Mouse (Mus musculus) heart, embryonic 10.5 days (tissue): ENCODE measurements around the gene Padi3. TPM values are rescaled to one million over a fixed set of nuclear protein-coding genes. Genes with fewer than 3 reads are reported as not detected.
A peak's percentile ranks its signal among the peaks of the same experiment; 100 is the strongest.

Experiments
- DNase-seq: peaks from one replicate; pipeline ENCODE4 v3.0.0-alpha.2; 2017; ENCODE audit warnings: low spot score
- H3K27ac ChIP-seq: fragments of 300-500 bp; sonication (generic); 2 replicates; pipeline ENCODE4 v1.5.1; 2016; ENCODE audit warnings: mild to moderate bottlenecking
- H3K27me3 ChIP-seq: fragments of 300-500 bp; sonication (generic); 2 replicates; pipeline ENCODE4 v1.6.1; 2016; ENCODE audit warnings: mild to moderate bottlenecking; ENCODE audit not compliant: poor library complexity, insufficient read depth, severe bottlenecking
- H3K36me3 ChIP-seq: fragments of 300-500 bp; sonication (generic); 2 replicates; pipeline ENCODE4 v1.6.1; 2016; ENCODE audit warnings: mild to moderate bottlenecking, moderate library complexity
- H3K4me1 ChIP-seq: fragments of 300-500 bp; sonication (generic); 2 replicates; pipeline ENCODE4 v1.6.1; 2016; ENCODE audit warnings: mild to moderate bottlenecking
- H3K4me3 ChIP-seq: fragments of 300-500 bp; sonication (generic); 2 replicates; pipeline ENCODE4 v1.5.1; 2016; ENCODE audit warnings: mild to moderate bottlenecking, moderate library complexity
- H3K9me3 ChIP-seq: fragments of 300-500 bp; sonication (generic); 2 replicates; pipeline ENCODE4 v1.6.1; 2016; ENCODE audit warnings: mild to moderate bottlenecking, moderate library complexity
- WGBS: fragments of 180-500 bp; shearing (Covaris S2); methylation state at CpG from one replicate; pipeline ENCODE4 v1.1.7; 2016; 5-methylcytosine and 5-hydroxymethylcytosine counted together
- polyA plus RNA-seq: library from polyadenylated mRNA; unstranded; fragments of >200 nt; fragmentation: Nextera tagmentation; extraction: Ambion mirVana; gene quantifications from 2 replicates; pipeline ENCODE4 v1.2.1, GENCODE M21; 2016

The Padi3 gene
- polyA plus RNA-seq, 1 experiment from 2014 or later: 0.87 TPM

- Histone ChIP-seq H3K27me3 (peaks cover 23% of the 10 kb centered on the region; the same call in 1 of the 2 replicates), H3K4me3 (peak overlapping the region; percentile 48), H3K27ac (peak overlapping the region; percentile 70), H3K36me3 (no peaks in the 10 kb centered on the region), H3K9me3 (no peaks in the 10 kb centered on the region), H3K4me1 (peaks cover 22% of the 10 kb centered on the region)
- 12% methylated on average over 13 of the region's 13 CpGs for WGBS
- no peak for DNase-seq
Measured at GRCm38 (mm10) chr4:140770433-140770832, 40.0 kb downstream of the Padi3 start.

DNA sequence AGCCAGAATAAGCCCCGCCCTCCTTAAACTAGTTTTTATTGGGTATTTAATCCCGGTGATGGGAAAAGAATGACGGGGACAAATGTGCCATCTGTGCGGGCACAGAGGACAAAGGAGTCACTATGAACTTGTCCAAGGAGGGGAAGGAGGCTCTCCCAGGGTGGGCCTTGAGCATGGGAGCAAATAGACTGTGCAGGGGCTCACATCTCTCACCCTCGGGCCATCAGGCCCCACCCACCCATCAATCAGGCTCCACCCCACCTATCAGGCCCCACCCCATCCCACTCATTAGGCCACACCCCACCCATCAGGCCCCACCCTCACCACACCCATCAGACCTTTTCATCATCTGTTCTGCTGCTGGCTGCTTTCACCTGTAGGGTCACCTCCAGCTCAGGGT, 41.5 kb downstream of the Padi3 start:
- no peak overlapping the region for H3K4me3 ChIP-seq
- peaks cover 19% of the 10 kb centered on the region for H3K4me1 ChIP-seq
- no peak overlapping the region for H3K27ac ChIP-seq
- no peak for DNase-seq
- H3K27me3 ChIP-seq: peaks cover 23% of the 10 kb centered on the region; the same call in 1 of the 2 replicates
- 81% methylated on average over 5 of the region's 5 CpGs for WGBS
- H3K9me3 ChIP-seq: no peaks in the 10 kb centered on the region
- no peaks in the 10 kb centered on the region for H3K36me3 ChIP-seq

DNA sequence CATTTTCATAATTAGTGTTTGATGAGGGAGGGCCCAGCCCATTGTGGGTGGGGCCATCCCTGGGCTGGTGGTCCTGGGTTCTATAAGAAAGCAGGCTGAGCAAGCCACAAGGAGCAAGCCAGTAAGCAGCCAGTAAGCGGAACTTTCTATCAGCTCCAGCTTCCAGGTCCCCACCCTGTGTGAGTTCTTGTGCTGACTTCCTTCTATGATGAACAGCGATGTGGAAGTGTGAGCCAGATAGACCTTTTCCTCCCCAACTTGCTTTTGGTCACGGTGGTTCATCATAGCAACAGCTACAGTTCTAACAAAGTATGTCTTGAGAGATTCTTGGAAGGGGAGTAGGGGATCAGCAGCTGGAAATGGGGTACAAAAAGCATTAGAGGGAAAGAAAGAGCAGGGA, 44.5 kb downstream of the Padi3 start:
- Histone ChIP-seq H3K4me1 (peaks cover 18% of the 10 kb centered on the region), H3K27ac (no peak overlapping the region), H3K36me3 (no peaks in the 10 kb centered on the region), H3K4me3 (no peak overlapping the region), H3K9me3 (no peaks in the 10 kb centered on the region), H3K27me3 (peaks cover 18% of the 10 kb centered on the region; the same call in 1 of the 2 replicates)
- DNase-seq: no peak
- WGBS: 68% methylated on average over 3 of the region's 3 CpGs

DNA sequence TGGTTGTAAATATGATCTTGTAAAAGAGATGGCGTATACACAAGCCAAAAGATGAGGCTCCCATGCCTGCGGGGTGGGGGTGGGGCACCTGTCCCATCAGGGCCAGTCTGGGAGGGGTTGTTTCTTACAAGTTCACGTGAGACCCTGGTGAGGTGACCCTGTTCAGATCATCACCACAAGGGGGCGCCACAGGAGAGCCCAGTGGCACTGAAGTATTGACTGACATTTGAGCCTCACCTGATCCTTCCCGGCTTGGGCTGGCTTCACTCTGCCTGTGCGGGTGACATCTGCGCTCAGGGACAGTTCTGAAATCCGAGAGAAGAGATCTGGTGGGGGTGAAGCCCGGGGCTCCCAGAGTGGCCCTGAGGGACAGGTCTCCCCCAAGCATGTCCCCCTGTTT, 47.3 kb downstream of the Padi3 start:
- no peaks in the 10 kb centered on the region for H3K9me3 ChIP-seq
- peaks cover 15% of the 10 kb centered on the region; the same call in 1 of the 2 replicates for H3K27me3 ChIP-seq
- H3K4me3 ChIP-seq: no peak overlapping the region
- H3K27ac ChIP-seq: no peak overlapping the region
- peaks cover 12% of the 10 kb centered on the region for H3K4me1 ChIP-seq
- WGBS: 14% methylated on average over 9 of the region's 9 CpGs
- no peaks in the 10 kb centered on the region for H3K36me3 ChIP-seq
- peak; percentile 88 for DNase-seq

- peaks cover 27% of the 10 kb centered on the region for H3K4me1 ChIP-seq
- no peak overlapping the region for H3K4me3 ChIP-seq
- H3K36me3 ChIP-seq: no peaks in the 10 kb centered on the region
- DNase-seq: no peak
- H3K27me3 ChIP-seq: peaks cover 8% of the 10 kb centered on the region; the same call in 1 of the 2 replicates
- H3K27ac ChIP-seq: no peak overlapping the region
- no peaks in the 10 kb centered on the region for H3K9me3 ChIP-seq
- WGBS: 74% methylated on average over 7 of the region's 7 CpGs
Measured at GRCm38 (mm10) chr4:140761601-140762000, 48.8 kb downstream of the Padi3 start.

DNA sequence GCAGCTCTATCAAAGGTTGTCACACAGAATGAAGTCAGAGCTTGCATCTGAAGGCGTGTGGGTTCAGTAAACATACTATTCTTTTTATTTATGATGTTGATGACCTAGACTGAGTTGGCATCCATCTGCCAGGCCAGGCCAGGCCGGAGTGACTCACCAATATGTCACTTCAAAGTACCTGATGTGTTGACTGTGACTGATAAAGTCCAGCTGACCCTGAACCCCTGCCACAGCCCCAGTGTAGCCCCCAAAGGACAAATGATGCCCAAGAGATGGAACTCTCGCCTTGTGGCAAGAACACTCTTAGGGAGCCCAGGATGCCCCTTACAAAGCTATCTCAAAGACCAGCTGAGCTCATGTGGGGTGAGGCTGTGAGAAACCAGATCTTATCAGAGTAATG, 54.6 kb downstream of the Padi3 start:
- H3K27me3 ChIP-seq: peaks cover 16% of the 10 kb centered on the region; the same call in 1 of the 2 replicates
- no peaks in the 10 kb centered on the region for H3K9me3 ChIP-seq
- no peak for DNase-seq
- no peak overlapping the region for H3K4me3 ChIP-seq
- no peaks in the 10 kb centered on the region for H3K36me3 ChIP-seq
- 72% methylated on average over 3 of the region's 3 CpGs for WGBS
- H3K27ac ChIP-seq: no peak overlapping the region
- peaks cover 35% of the 10 kb centered on the region for H3K4me1 ChIP-seq

- no peak for DNase-seq
- H3K4me1 ChIP-seq: peaks cover 48% of the 10 kb centered on the region
- H3K27ac ChIP-seq: peak overlapping the region; percentile 78
- H3K9me3 ChIP-seq: no peaks in the 10 kb centered on the region
- 41% methylated on average over 7 of the region's 7 CpGs for WGBS
- H3K4me3 ChIP-seq: no peak overlapping the region
- peaks cover 18% of the 10 kb centered on the region; the same call in 1 of the 2 replicates for H3K27me3 ChIP-seq
- H3K36me3 ChIP-seq: no peaks in the 10 kb centered on the region
Measured at GRCm38 (mm10) chr4:140753366-140753765, 57.1 kb downstream of the Padi3 start.

- H3K27me3 ChIP-seq: peaks cover 21% of the 10 kb centered on the region; the same call in 1 of the 2 replicates
- DNase-seq: peak; percentile 87
- H3K4me3 ChIP-seq: peak overlapping the region; percentile 42
- H3K4me1 ChIP-seq: peaks cover 43% of the 10 kb centered on the region
- no peaks in the 10 kb centered on the region for H3K36me3 ChIP-seq
- H3K27ac ChIP-seq: peak overlapping the region; percentile 65; the same call in 1 of the 2 replicates
- H3K9me3 ChIP-seq: no peaks in the 10 kb centered on the region
- 9% methylated on average over 19 of the region's 19 CpGs for WGBS
Measured at GRCm38 (mm10) chr4:140750328-140750727, 60.1 kb downstream of the Padi3 start.

DNA sequence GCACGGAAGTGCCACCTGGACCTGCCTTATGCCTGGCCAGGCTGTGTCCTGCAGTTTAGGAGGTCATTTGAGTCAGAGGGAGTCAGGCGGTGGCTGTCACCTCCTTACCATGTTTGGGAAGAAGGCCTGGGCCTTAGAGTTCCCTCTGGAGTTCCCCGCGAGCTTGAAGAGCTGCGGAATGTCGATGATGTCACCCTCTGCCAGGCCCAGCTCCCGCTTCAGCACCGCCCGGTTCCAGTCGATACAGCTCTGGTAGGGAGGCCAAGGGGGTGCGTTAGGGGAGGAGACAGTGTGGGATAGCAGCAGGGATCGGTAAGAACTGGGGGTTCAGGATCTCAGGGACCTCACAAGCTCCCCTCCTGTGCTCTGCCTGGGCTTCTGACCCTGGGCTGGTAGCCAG, 62.5 kb downstream of the Padi3 start:
- Histone ChIP-seq H3K27me3 (peaks cover 21% of the 10 kb centered on the region; the same call in 1 of the 2 replicates), H3K4me3 (peak overlapping the region; percentile 25; the same call in 1 of the 2 replicates), H3K27ac (peak overlapping the region; percentile 88), H3K9me3 (no peaks in the 10 kb centered on the region), H3K4me1 (peaks cover 39% of the 10 kb centered on the region), H3K36me3 (no peaks in the 10 kb centered on the region)
- peak; percentile 90 for DNase-seq
- 7% methylated on average over 12 of the region's 12 CpGs for WGBS

DNA sequence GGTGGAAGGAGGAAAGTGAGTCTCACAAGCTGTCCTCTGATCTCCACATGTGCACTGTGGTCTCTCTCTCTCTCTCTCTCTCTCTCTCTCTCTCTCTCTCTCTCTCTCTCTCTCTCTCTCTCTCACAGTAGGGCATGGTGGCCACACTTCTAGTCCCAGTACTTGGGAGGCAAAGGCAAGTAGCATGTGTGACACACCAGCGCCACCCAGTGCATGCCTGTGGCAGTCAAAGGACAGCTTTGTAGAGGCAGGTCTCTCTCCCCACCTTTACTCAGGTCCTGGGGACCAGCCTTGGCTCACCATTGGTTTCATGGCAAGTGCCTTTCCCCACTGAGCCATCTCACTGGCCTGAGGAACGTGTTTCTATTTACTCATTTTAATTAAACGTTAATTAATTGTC, 65.8 kb downstream of the Padi3 start:
- Histone ChIP-seq H3K4me3 (no peak overlapping the region), H3K4me1 (peaks cover 33% of the 10 kb centered on the region), H3K36me3 (no peaks in the 10 kb centered on the region), H3K27me3 (peaks cover 21% of the 10 kb centered on the region; the same call in 1 of the 2 replicates), H3K9me3 (no peaks in the 10 kb centered on the region), H3K27ac (no peak overlapping the region)
- WGBS: 12% methylated on average over 3 of the region's 3 CpGs
- peak; percentile 87 for DNase-seq

DNA sequence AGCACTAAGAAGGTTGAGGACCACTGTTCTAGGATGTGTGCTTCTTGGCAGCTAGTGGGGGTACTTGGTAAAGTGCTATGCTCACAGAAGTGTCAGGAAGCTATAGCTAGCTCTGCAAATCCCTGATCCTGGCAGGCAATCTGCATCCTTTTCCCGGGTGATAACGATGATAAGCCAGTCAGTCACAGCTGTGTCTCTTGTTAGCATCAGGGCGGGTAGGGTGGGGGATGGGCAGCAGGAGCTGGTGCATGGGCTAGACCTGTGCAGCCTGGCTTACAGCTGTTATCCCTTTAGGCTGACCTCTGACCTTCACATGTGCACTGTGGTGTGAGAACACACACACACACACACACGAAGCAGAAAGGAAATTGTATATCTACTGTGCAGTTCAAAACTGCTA, 67.4 kb downstream of the Padi3 start:
- Histone ChIP-seq H3K27ac (no peak overlapping the region), H3K9me3 (no peaks in the 10 kb centered on the region), H3K27me3 (peaks cover 21% of the 10 kb centered on the region; the same call in 1 of the 2 replicates), H3K4me3 (no peak overlapping the region), H3K36me3 (no peaks in the 10 kb centered on the region), H3K4me1 (peaks cover 25% of the 10 kb centered on the region)
- no peak for DNase-seq
- 25% methylated on average over 4 of the region's 4 CpGs for WGBS

- no peaks in the 10 kb centered on the region for H3K36me3 ChIP-seq
- H3K4me3 ChIP-seq: no peak within 1 kb of the TSS
- no peak for DNase-seq
- H3K4me1 ChIP-seq: peaks cover 19% of the 10 kb centered on the region
- no peaks in the 10 kb centered on the region for H3K9me3 ChIP-seq
- H3K27me3 ChIP-seq: peaks cover 21% of the 10 kb centered on the region; the same call in 1 of the 2 replicates
- WGBS: 58% methylated on average over 2 of the region's 2 CpGs
- 0 out of 2 replicates have a peak within 1 kb of the TSS, but pooled peaks have one; percentile 6 for H3K27ac ChIP-seq
Measured at GRCm38 (mm10) chr4:140742543-140742942, 67.9 kb downstream of the Padi3 start, which contains the start of gene Padi6. Gene Padi6, minus strand, starts transcription at chr4:140742643.

DNA sequence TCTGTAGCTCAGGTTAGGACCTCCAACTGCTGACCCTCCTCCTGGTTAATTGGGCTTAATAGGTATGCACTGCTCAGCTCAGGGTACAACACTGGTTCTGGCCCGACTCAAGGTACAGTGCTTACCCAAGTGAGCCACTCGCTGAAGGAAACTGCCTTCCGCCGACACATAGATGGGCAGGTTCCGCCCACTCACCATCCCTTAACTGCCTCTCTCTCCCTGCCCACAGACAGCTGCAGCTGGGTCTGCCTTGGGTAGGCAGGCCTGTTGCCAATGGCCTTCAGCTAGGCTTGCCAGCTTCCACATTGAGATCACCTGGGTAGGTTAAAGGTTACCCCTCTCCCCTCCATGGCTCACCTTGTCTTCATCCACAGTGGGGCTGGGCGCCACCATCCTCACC, 69.0 kb downstream of the Padi3 start:
- H3K27ac ChIP-seq: no peak overlapping the region
- H3K9me3 ChIP-seq: no peaks in the 10 kb centered on the region
- H3K36me3 ChIP-seq: no peaks in the 10 kb centered on the region
- H3K4me1 ChIP-seq: peaks cover 16% of the 10 kb centered on the region
- 86% methylated on average over 6 of the region's 6 CpGs for WGBS
- no peak overlapping the region for H3K4me3 ChIP-seq
- DNase-seq: no peak
- H3K27me3 ChIP-seq: peaks cover 16% of the 10 kb centered on the region; the same call in 1 of the 2 replicates

- Histone ChIP-seq H3K27me3 (peaks cover 12% of the 10 kb centered on the region; the same call in 1 of the 2 replicates), H3K36me3 (no peaks in the 10 kb centered on the region), H3K4me3 (no peak overlapping the region), H3K4me1 (peaks cover 16% of the 10 kb centered on the region), H3K9me3 (no peaks in the 10 kb centered on the region), H3K27ac (no peak overlapping the region)
- DNase-seq: no peak
- 81% methylated on average over 11 of the region's 11 CpGs for WGBS
Measured at GRCm38 (mm10) chr4:140740655-140741054, 69.8 kb downstream of the Padi3 start.
